Mouse (Mus musculus): ENCODE results near the gene Bcar3. TPM values are rescaled to one million over a fixed set of nuclear protein-coding genes. Genes with fewer than 3 reads are reported as not detected.

Bcar3 gene
- 23.8 and 93.8 TPM in 2 replicates for polyA plus RNA-seq (2012; rRNA removed)

- peak within 1 kb of the TSS; percentile 82 for H3K27ac ChIP-seq (ENCODE audit: insufficient read depth, low read depth, low read length)
- TF ChIP-seq POLR2A (IDR thresholded peaks at IDR 0.05; ENCODE audit: low read depth, low read length) (no peak), CTCF (IDR thresholded peaks at IDR 0.05; ENCODE audit: extremely low read depth, insufficient read length, insufficient replicate concordance, low read depth, low read length) (no peak)
- peak within 1 kb of the TSS; percentile 89 for H3K4me3 ChIP-seq (ENCODE audit: low read depth, low read length)
- no peaks in the 10 kb centered on the region for H3K27me3 ChIP-seq (ENCODE audit: control insufficient read depth, insufficient read depth, low read length)
- whole genome bisulfite sequencing: 4% methylated on average over 37 of the region's 37 CpGs
- no peaks in the 10 kb centered on the region for H3K36me3 ChIP-seq (ENCODE audit: control insufficient read depth, insufficient read depth, low read length)
- peaks cover 12% of the 10 kb centered on the region; the same call in 1 of the 2 replicates for H3K4me1 ChIP-seq (ENCODE audit: control insufficient read depth, insufficient read depth, insufficient read length, low read length)
Measured at GRCm38 (mm10) chr3:122293954-122294850, at the start of gene Bcar3. Bcar3 (plus strand) TSS chr3:122294136.

- 33% methylated on average over 6 of the region's 6 CpGs for WGBS
- no peaks in the 10 kb centered on the region for H3K36me3 ChIP-seq (ENCODE audit: control insufficient read depth, insufficient read depth, low read length)
- no peaks in the 10 kb centered on the region for H3K27me3 ChIP-seq (ENCODE audit: control insufficient read depth, insufficient read depth, low read length)
- H3K27ac ChIP-seq (ENCODE audit: insufficient read depth, low read depth, low read length): no peak overlapping the region
- no peak overlapping the region for H3K4me3 ChIP-seq (ENCODE audit: low read depth, low read length)
- TF ChIP-seq CTCF (IDR thresholded peaks at IDR 0.05; ENCODE audit: extremely low read depth, insufficient read length, insufficient replicate concordance, low read depth, low read length) (no peak), POLR2A (IDR thresholded peaks at IDR 0.05; ENCODE audit: low read depth, low read length) (no peak)
- peaks cover 2% of the 10 kb centered on the region; the same call in 1 of the 2 replicates for H3K4me1 ChIP-seq (ENCODE audit: control insufficient read depth, insufficient read depth, insufficient read length, low read length)
Measured at GRCm38 (mm10) chr3:122244759-122245158, 49.2 kb upstream of the Bcar3 start.

- H3K27ac ChIP-seq (ENCODE audit: insufficient read depth, low read depth, low read length): peak within 1 kb of the TSS; percentile 85
- TF ChIP-seq POLR2A (IDR thresholded peaks at IDR 0.05; ENCODE audit: low read depth, low read length): peak; percentile 41; the same call in 1 of the 2 replicates
- TF ChIP-seq CTCF (IDR thresholded peaks at IDR 0.05; ENCODE audit: extremely low read depth, insufficient read length, insufficient replicate concordance, low read depth, low read length): peak; percentile 77
- no peaks in the 10 kb centered on the region for H3K27me3 ChIP-seq (ENCODE audit: control insufficient read depth, insufficient read depth, low read length)
- no peaks in the 10 kb centered on the region for H3K36me3 ChIP-seq (ENCODE audit: control insufficient read depth, insufficient read depth, low read length)
- WGBS: under 1% methylated on average over 90 of the region's 90 CpGs
- peak within 1 kb of the TSS; percentile 94 for H3K4me3 ChIP-seq (ENCODE audit: low read depth, low read length)
- peaks cover 2% of the 10 kb centered on the region; the same call in 1 of the 2 replicates for H3K4me1 ChIP-seq (ENCODE audit: control insufficient read depth, insufficient read depth, insufficient read length, low read length)
Measured at GRCm38 (mm10) chr3:122245215-122245877, 48.6 kb upstream of the Bcar3 start, which contains the start of gene Gclm. Gclm (plus strand) TSS chr3:122245557.

- Histone ChIP-seq H3K36me3 (ENCODE audit: control insufficient read depth, insufficient read depth, low read length) (no peaks in the 10 kb centered on the region), H3K4me3 (ENCODE audit: low read depth, low read length) (peak overlapping the region; percentile 94), H3K27ac (ENCODE audit: insufficient read depth, low read depth, low read length) (peak overlapping the region; percentile 85), H3K27me3 (ENCODE audit: control insufficient read depth, insufficient read depth, low read length) (no peaks in the 10 kb centered on the region), H3K4me1 (ENCODE audit: control insufficient read depth, insufficient read depth, insufficient read length, low read length) (peaks cover 2% of the 10 kb centered on the region; the same call in 1 of the 2 replicates)
- 1% methylated on average over 50 of the region's 50 CpGs for WGBS
- TF ChIP-seq CTCF (IDR thresholded peaks at IDR 0.05; ENCODE audit: extremely low read depth, insufficient read length, insufficient replicate concordance, low read depth, low read length) (no peak), POLR2A (IDR thresholded peaks at IDR 0.05; ENCODE audit: low read depth, low read length) (no peak)
Measured at GRCm38 (mm10) chr3:122245878-122246332, 48.0 kb upstream of the Bcar3 start.

GRCm38 (mm10) chr3:122246406-122246805 lies 47.5 kb upstream of the Bcar3 start:
- peak overlapping the region; percentile 94 for H3K4me3 ChIP-seq (ENCODE audit: low read depth, low read length)
- no peaks in the 10 kb centered on the region for H3K36me3 ChIP-seq (ENCODE audit: control insufficient read depth, insufficient read depth, low read length)
- peak overlapping the region; percentile 85 for H3K27ac ChIP-seq (ENCODE audit: insufficient read depth, low read depth, low read length)
- TF ChIP-seq CTCF (IDR thresholded peaks at IDR 0.05; ENCODE audit: extremely low read depth, insufficient read length, insufficient replicate concordance, low read depth, low read length): 0 out of 2 replicates have a peak, but pooled peaks have one; percentile 1
- TF ChIP-seq POLR2A (IDR thresholded peaks at IDR 0.05; ENCODE audit: low read depth, low read length): no peak
- 18% methylated on average over 6 of the region's 6 CpGs for WGBS
- H3K27me3 ChIP-seq (ENCODE audit: control insufficient read depth, insufficient read depth, low read length): no peaks in the 10 kb centered on the region
- H3K4me1 ChIP-seq (ENCODE audit: control insufficient read depth, insufficient read depth, insufficient read length, low read length): peaks cover 2% of the 10 kb centered on the region; the same call in 1 of the 2 replicates

- H3K27me3 ChIP-seq (ENCODE audit: control insufficient read depth, insufficient read depth, low read length): no peaks in the 10 kb centered on the region
- H3K4me1 ChIP-seq (ENCODE audit: control insufficient read depth, insufficient read depth, insufficient read length, low read length): peaks cover 2% of the 10 kb centered on the region; the same call in 1 of the 2 replicates
- peak overlapping the region; percentile 74 for H3K27ac ChIP-seq (ENCODE audit: insufficient read depth, low read depth, low read length)
- 28% methylated on average over 12 of the region's 12 CpGs for WGBS
- H3K4me3 ChIP-seq (ENCODE audit: low read depth, low read length): peak overlapping the region; percentile 54
- no peaks in the 10 kb centered on the region for H3K36me3 ChIP-seq (ENCODE audit: control insufficient read depth, insufficient read depth, low read length)
- no peak for TF ChIP-seq CTCF (IDR thresholded peaks at IDR 0.05; ENCODE audit: extremely low read depth, insufficient read length, insufficient replicate concordance, low read depth, low read length)
- no peak for TF ChIP-seq POLR2A (IDR thresholded peaks at IDR 0.05; ENCODE audit: low read depth, low read length)
Measured at GRCm38 (mm10) chr3:122246986-122247767, 46.8 kb upstream of the Bcar3 start.

Data from small intestine, adult 2 months (tissue).